Mouse (Mus musculus): ENCODE measurements around the gene 2510002D24Rik. TPM values are rescaled to one million over a fixed set of nuclear protein-coding genes. Genes with fewer than 3 reads are reported as not detected.
A peak's percentile ranks its signal among the peaks of the same experiment; 100 is the strongest.

The 2510002D24Rik gene
- total RNA-seq (2017) = 26.2 to 49.7 TPM (median 26.5 TPM) in 3 replicates

- ATAC-seq (replicated peaks; ENCODE audit: insufficient number of reproducible peaks, low FRiP score, low TSS enrichment, poor library complexity, severe bottlenecking) = peak; percentile 97
These were observed at the start of gene 2510002D24Rik, which contains the start of gene Gm28539 for GRCm38 (mm10) chr16:18836468-18837208. TSS of gene 2510002D24Rik (plus strand) at chr16:18836578. TSS of gene Gm28539 (plus strand) at chr16:18836584.

- ATAC-seq (replicated peaks; ENCODE audit: insufficient number of reproducible peaks, low FRiP score, low TSS enrichment, poor library complexity, severe bottlenecking) = no peak
These were observed 49.7 kb upstream of the 2510002D24Rik start for GRCm38 (mm10) chr16:18786652-18787051.

GRCm38 (mm10) chr16:18788627-18789406, 47.6 kb upstream of the 2510002D24Rik start:
- no peak for ATAC-seq (replicated peaks; ENCODE audit: insufficient number of reproducible peaks, low FRiP score, low TSS enrichment, poor library complexity, severe bottlenecking)

- ATAC-seq (replicated peaks; ENCODE audit: insufficient number of reproducible peaks, low FRiP score, low TSS enrichment, poor library complexity, severe bottlenecking) = no peak
These were observed 41.0 kb upstream of the 2510002D24Rik start for GRCm38 (mm10) chr16:18795223-18795899.

- no peak for ATAC-seq (replicated peaks; ENCODE audit: insufficient number of reproducible peaks, low FRiP score, low TSS enrichment, poor library complexity, severe bottlenecking)
These were observed 39.7 kb upstream of the 2510002D24Rik start for GRCm38 (mm10) chr16:18796645-18797044.

- no peak for ATAC-seq (replicated peaks; ENCODE audit: insufficient number of reproducible peaks, low FRiP score, low TSS enrichment, poor library complexity, severe bottlenecking)
These were observed 38.2 kb upstream of the 2510002D24Rik start for GRCm38 (mm10) chr16:18798151-18798550.

GRCm38 (mm10) chr16:18798841-18799240, 37.5 kb upstream of the 2510002D24Rik start:
- ATAC-seq (replicated peaks; ENCODE audit: insufficient number of reproducible peaks, low FRiP score, low TSS enrichment, poor library complexity, severe bottlenecking) = no peak

GRCm38 (mm10) chr16:18805746-18806145, 30.6 kb upstream of the 2510002D24Rik start:
- ATAC-seq (replicated peaks; ENCODE audit: insufficient number of reproducible peaks, low FRiP score, low TSS enrichment, poor library complexity, severe bottlenecking) = no peak

- no peak for ATAC-seq (replicated peaks; ENCODE audit: insufficient number of reproducible peaks, low FRiP score, low TSS enrichment, poor library complexity, severe bottlenecking)
These were observed 27.4 kb upstream of the 2510002D24Rik start for GRCm38 (mm10) chr16:18809001-18809400.

- 0 out of 2 replicates have a peak, but pooled peaks have one; percentile 7 for ATAC-seq (replicated peaks; ENCODE audit: insufficient number of reproducible peaks, low FRiP score, low TSS enrichment, poor library complexity, severe bottlenecking)
These were observed 25.3 kb upstream of the 2510002D24Rik start for GRCm38 (mm10) chr16:18811032-18811431.

- peak; percentile 90 for ATAC-seq (replicated peaks; ENCODE audit: insufficient number of reproducible peaks, low FRiP score, low TSS enrichment, poor library complexity, severe bottlenecking)
These were observed 24.7 kb upstream of the 2510002D24Rik start, which contains the start of the genes Ufd1 and Cdc45 for GRCm38 (mm10) chr16:18811468-18812384. TSS of gene Ufd1 (plus strand) at chr16:18811779. TSS of gene Cdc45 (minus strand) at chr16:18811987.

- no peak for ATAC-seq (replicated peaks; ENCODE audit: insufficient number of reproducible peaks, low FRiP score, low TSS enrichment, poor library complexity, severe bottlenecking)
These were observed 23.9 kb upstream of the 2510002D24Rik start for GRCm38 (mm10) chr16:18812385-18812910.

- no peak for ATAC-seq (replicated peaks; ENCODE audit: insufficient number of reproducible peaks, low FRiP score, low TSS enrichment, poor library complexity, severe bottlenecking)
These were observed 14.0 kb upstream of the 2510002D24Rik start for GRCm38 (mm10) chr16:18822356-18822755.

- no peak for ATAC-seq (replicated peaks; ENCODE audit: insufficient number of reproducible peaks, low FRiP score, low TSS enrichment, poor library complexity, severe bottlenecking)
These were observed 13.5 kb upstream of the 2510002D24Rik start for GRCm38 (mm10) chr16:18822925-18823324.

GRCm38 (mm10) chr16:18828630-18829029, 7.7 kb upstream of the 2510002D24Rik start:
- no peak for ATAC-seq (replicated peaks; ENCODE audit: insufficient number of reproducible peaks, low FRiP score, low TSS enrichment, poor library complexity, severe bottlenecking)

- no peak for ATAC-seq (replicated peaks; ENCODE audit: insufficient number of reproducible peaks, low FRiP score, low TSS enrichment, poor library complexity, severe bottlenecking)
These were observed 7.3 kb upstream of the 2510002D24Rik start for GRCm38 (mm10) chr16:18829102-18829501.

GRCm38 (mm10) chr16:18833486-18833885, 2.9 kb upstream of the 2510002D24Rik start:
- no peak for ATAC-seq (replicated peaks; ENCODE audit: insufficient number of reproducible peaks, low FRiP score, low TSS enrichment, poor library complexity, severe bottlenecking)

GRCm38 (mm10) chr16:18836073-18836467, 308 bp upstream of the 2510002D24Rik start:
- ATAC-seq (replicated peaks; ENCODE audit: insufficient number of reproducible peaks, low FRiP score, low TSS enrichment, poor library complexity, severe bottlenecking) = no peak
